Mouse (Mus musculus) MEL (cell line): ENCODE measurements around the gene Kit. TPM values are rescaled to one million over a fixed set of nuclear protein-coding genes. Genes with fewer than 3 reads are reported as not detected.

Experiments
- DNase-seq: peaks from one replicate; pipeline ENCODE4 v3.0.0; 2011; ENCODE audit warnings: low read depth, low spot score
- H3K27ac ChIP-seq: 2 replicates; pipeline ENCODE4 v1.5.1; 2012; ENCODE audit warnings: low read depth, mild to moderate bottlenecking, control low read depth, low read length, moderate library complexity; ENCODE audit not compliant: control insufficient read depth
- H3K27me3 ChIP-seq, 2 experiments: fragments of 150-350 bp in 1 of 2; sonication (generic) in 1 of 2; 2 replicates each; pipeline ENCODE4 v1.6.1; 2012; ENCODE audit warnings: low read length in 2 of 2, mild to moderate bottlenecking in 2 of 2, improper control_type of control experiment in 1 of 2, moderate library complexity in 1 of 2; ENCODE audit not compliant: insufficient read depth in 2 of 2, control insufficient read depth in 1 of 2
- H3K36me3 ChIP-seq, 2 experiments: 2 replicates each; pipeline ENCODE4 v1.6.1; 2012 to 2014; ENCODE audit warnings: low read length in 2 of 2, improper control_type of control experiment in 1 of 2, inconsistent platforms in 1 of 2, mild to moderate bottlenecking in 1 of 2; ENCODE audit not compliant: insufficient read depth in 2 of 2, control insufficient read depth in 1 of 2
- H3K4me1 ChIP-seq, 2 experiments: fragments of 150-350 bp in 1 of 2; sonication (generic) in 1 of 2; 2 replicates each; pipeline ENCODE4 v1.6.1; 2012; ENCODE audit warnings: low read length in 2 of 2, improper control_type of control experiment in 1 of 2, mild to moderate bottlenecking in 1 of 2; ENCODE audit not compliant: insufficient read depth in 2 of 2, control insufficient read depth in 1 of 2
- H3K4me3 ChIP-seq, 2 experiments: fragments of 150-350 bp in 1 of 2; sonication (generic) in 1 of 2; 2 replicates each; pipeline ENCODE4 v1.5.1; 2012; ENCODE audit warnings: low read depth in 2 of 2, low read length in 2 of 2, mild to moderate bottlenecking in 2 of 2, moderate library complexity in 2 of 2, control low read depth in 1 of 2, improper control_type of control experiment in 1 of 2; ENCODE audit not compliant: control insufficient read depth in 1 of 2, insufficient read depth in 1 of 2
- H3K79me2 ChIP-seq: 2 replicates; pipeline ENCODE4 v1.6.1; 2012; ENCODE audit warnings: mild to moderate bottlenecking, low read length, moderate library complexity; ENCODE audit not compliant: control insufficient read depth, poor library complexity, insufficient read depth
- H3K9ac ChIP-seq: 2 replicates; pipeline ENCODE4 v1.6.1; 2012; ENCODE audit warnings: low read depth, mild to moderate bottlenecking, control low read depth, low read length, moderate library complexity; ENCODE audit not compliant: control insufficient read depth, poor library complexity, severe bottlenecking
- H3K9me3 ChIP-seq: fragments of 150-350 bp; sonication (generic); replicated peaks from 2 replicates; pipeline ENCODE4 v1.6.1; 2012; ENCODE audit warnings: mild to moderate bottlenecking, low read length, improper control_type of control experiment, moderate library complexity; ENCODE audit not compliant: insufficient read depth
- EP300 ChIP-seq, 2 experiments: IDR thresholded peaks; 2 replicates each; pipeline ENCODE4 v1.6.1; 2011; ENCODE audit warnings: improper control_type of control experiment in 2 of 2, low read length in 2 of 2, low read depth in 1 of 2, mild to moderate bottlenecking in 1 of 2
- ETS1 ChIP-seq: IDR thresholded peaks from 2 replicates; pipeline ENCODE4 v1.6.1; 2012; ENCODE audit warnings: low read depth, mild to moderate bottlenecking, inconsistent platforms, low read length, improper control_type of control experiment, moderate library complexity
- GABPA ChIP-seq: IDR thresholded peaks from 2 replicates; pipeline ENCODE4 v1.6.1; 2012; ENCODE audit warnings: low read depth, mild to moderate bottlenecking, inconsistent platforms, low read length, improper control_type of control experiment, moderate library complexity
- GATA1 ChIP-seq: IDR thresholded peaks from 2 replicates; pipeline ENCODE4 v1.6.1; 2011; ENCODE audit warnings: low read depth, low read length, improper control_type of control experiment
- KAT2A ChIP-seq: conservative IDR thresholded peaks from 2 replicates; pipeline ENCODE4 v1.6.1; 2012; ENCODE audit warnings: low read depth, low read length, improper control_type of control experiment, inconsistent platforms
- MAFK ChIP-seq: IDR thresholded peaks from 2 replicates; pipeline ENCODE4 v1.6.1; 2011; ENCODE audit warnings: low read depth, mild to moderate bottlenecking, low read length, improper control_type of control experiment, borderline replicate concordance
- MXI1 ChIP-seq: IDR thresholded peaks from 2 replicates; pipeline ENCODE4 v1.6.1; 2011; ENCODE audit warnings: mild to moderate bottlenecking, low read depth, low read length, improper control_type of control experiment
- MYC ChIP-seq: IDR thresholded peaks from 2 replicates; pipeline ENCODE4 v1.6.1; 2011; ENCODE audit warnings: low read depth, mild to moderate bottlenecking, low read length, improper control_type of control experiment, moderate library complexity
- POLR2AphosphoS5 ChIP-seq: IDR thresholded peaks from 2 replicates; pipeline ENCODE4 v1.6.1; 2012; ENCODE audit warnings: low read depth, borderline replicate concordance, mild to moderate bottlenecking, inconsistent platforms, low read length, moderate library complexity, mixed read lengths
- TAL1 ChIP-seq: IDR thresholded peaks from 2 replicates; pipeline ENCODE4 v1.6.1; 2012; ENCODE audit warnings: mild to moderate bottlenecking, inconsistent platforms, low read length, moderate library complexity, mixed read lengths
- TBP ChIP-seq: IDR thresholded peaks from 2 replicates; pipeline ENCODE4 v1.8.0; 2011; ENCODE audit warnings: low read depth, low read length, improper control_type of control experiment
- UBTF ChIP-seq: IDR thresholded peaks from 2 replicates; pipeline ENCODE4 v1.6.1; 2012; ENCODE audit warnings: low read depth, mild to moderate bottlenecking, inconsistent platforms, low read length, improper control_type of control experiment, moderate library complexity, borderline replicate concordance; ENCODE audit not compliant: insufficient read depth
- USF1 ChIP-seq: IDR thresholded peaks from 2 replicates; pipeline ENCODE4 v1.6.1; 2014; ENCODE audit warnings: low read depth, mild to moderate bottlenecking, inconsistent platforms, low read length, improper control_type of control experiment, moderate library complexity
- USF2 ChIP-seq, 2 experiments: IDR thresholded peaks; 2 replicates each; pipeline ENCODE4 v1.6.1; 2011 to 2012; ENCODE audit warnings: improper control_type of control experiment in 2 of 2, low read length in 2 of 2, borderline replicate concordance in 1 of 2, inconsistent platforms in 1 of 2, low read depth in 1 of 2, mild to moderate bottlenecking in 1 of 2; ENCODE audit not compliant: insufficient read depth in 1 of 2
- ZKSCAN1 ChIP-seq: IDR thresholded peaks from 2 replicates; pipeline ENCODE4 v1.6.1; 2012; ENCODE audit warnings: low read depth, mild to moderate bottlenecking, inconsistent platforms, low read length, improper control_type of control experiment, moderate library complexity
- ZNF384 ChIP-seq: IDR thresholded peaks from 2 replicates; pipeline ENCODE4 v1.6.1; 2012; ENCODE audit warnings: low read depth, mild to moderate bottlenecking, inconsistent platforms, low read length, improper control_type of control experiment
- polyA plus RNA-seq, 2 experiments: library from polyadenylated mRNA; stranded (reverse) in 1 of 2; unstranded in 1 of 2; fragments of >175 nt in 1 of 2; fragments of >200 nt in 1 of 2; gene quantifications; 2 replicates each; pipeline versions ENCODE4 v1.2.1 to v1.2.4; 2012; ENCODE audit warnings: low replicate concordance in 2 of 2, low read depth in 1 of 2; ENCODE audit not compliant: insufficient read length in 2 of 2, insufficient read depth in 1 of 2, missing spikeins in 1 of 2
- total RNA-seq: library from RNA; depleted of rRNA; stranded (reverse); fragments of 300-350 nt; gene quantifications from 2 replicates; pipeline ENCODE4 v1.2.3, GENCODE M21; 2012

Kit gene
- total and polyA plus RNA-seq, 3 experiments: 1.0 to 1.8 TPM; not detected in 1

- Histone ChIP-seq H3K27ac (no peak overlapping the region), H3K4me3 (no peak overlapping the region), H3K79me2 (no peaks in the 10 kb centered on the region), H3K9me3 (no peaks in the 10 kb centered on the region), H3K36me3 (peaks cover 0 to 15% of the 10 kb centered on the region in 2 experiments; a peak in 2 of 4 replicates), H3K9ac (no peak overlapping the region), H3K4me1 (peaks cover 8 to 17% of the 10 kb centered on the region in 2 experiments), H3K27me3 (no peaks in the 10 kb centered on the region)
- no peak for TF ChIP-seq EP300 (IDR thresholded peaks at IDR 0.05; ENCODE audit: low read depth in 1 of 2, low read length in 2 of 2)
- TF ChIP-seq ZNF384: 0 out of 2 replicates have a peak, but pooled peaks have one; percentile 21
- DNase-seq: no peak
Measured at GRCm38 (mm10) chr5:75699081-75699480, 124.4 kb downstream of the Kit start.

GRCm38 (mm10) chr5:75699516-75699915 lies 124.8 kb downstream of the Kit start:
- H3K4me3 ChIP-seq: no peak overlapping the region
- H3K27ac ChIP-seq: no peak overlapping the region
- TF ChIP-seq GABPA (no peak), KAT2A (no peak), ZKSCAN1 (no peak), ETS1 (no peak)
- no peak for DNase-seq
- peaks cover 8 to 17% of the 10 kb centered on the region in 2 experiments for H3K4me1 ChIP-seq
- no peaks in the 10 kb centered on the region for H3K27me3 ChIP-seq
- no peak overlapping the region for H3K9ac ChIP-seq
- no peaks in the 10 kb centered on the region for H3K79me2 ChIP-seq
- H3K36me3 ChIP-seq: peaks cover 0 to 12% of the 10 kb centered on the region in 2 experiments; a peak in 2 of 4 replicates
- H3K9me3 ChIP-seq: no peaks in the 10 kb centered on the region

GRCm38 (mm10) chr5:75701662-75702061 lies 126.9 kb downstream of the Kit start:
- no peaks in the 10 kb centered on the region for H3K9me3 ChIP-seq
- H3K4me3 ChIP-seq: no peak overlapping the region
- H3K27me3 ChIP-seq: no peaks in the 10 kb centered on the region
- H3K9ac ChIP-seq: no peak overlapping the region
- TF ChIP-seq USF1: peak; percentile 62; the same call in 1 of the 2 replicates
- no peak for TF ChIP-seq MAFK
- no peak overlapping the region for H3K27ac ChIP-seq
- DNase-seq: no peak
- peaks cover 3 to 10% of the 10 kb centered on the region in 2 experiments for H3K4me1 ChIP-seq
- no peaks in the 10 kb centered on the region for H3K79me2 ChIP-seq
- peaks cover 0 to 4% of the 10 kb centered on the region in 2 experiments; a peak in 2 of 4 replicates for H3K36me3 ChIP-seq

GRCm38 (mm10) chr5:75702080-75702479 lies 127.4 kb downstream of the Kit start:
- Histone ChIP-seq H3K79me2 (no peaks in the 10 kb centered on the region), H3K9ac (no peak overlapping the region), H3K27ac (no peak overlapping the region), H3K27me3 (no peaks in the 10 kb centered on the region), H3K4me3 (no peak overlapping the region), H3K36me3 (peaks cover 0 to 4% of the 10 kb centered on the region in 2 experiments; a peak in 2 of 4 replicates), H3K9me3 (no peaks in the 10 kb centered on the region), H3K4me1 (peaks cover 3 to 10% of the 10 kb centered on the region in 2 experiments)
- TF ChIP-seq USF1: peak; percentile 66
- TF ChIP-seq GATA1: no peak
- TF ChIP-seq UBTF: no peak
- peak; percentile 41; the same call in 1 of the 2 replicates for TF ChIP-seq MXI1
- peak; percentile 25 to 54; a peak in 1 of 4 replicates for TF ChIP-seq EP300 (IDR thresholded peaks at IDR 0.05; ENCODE audit: low read depth in 1 of 2, low read length in 2 of 2)
- TF ChIP-seq MYC: no peak
- no peak for TF ChIP-seq POLR2AphosphoS5
- no peak for TF ChIP-seq TBP
- TF ChIP-seq USF2 (IDR thresholded peaks at IDR 0.05; ENCODE audit: borderline replicate concordance in 1 of 2, insufficient read depth in 1 of 2, low read depth in 1 of 2, low read length in 2 of 2): 0 out of 4 replicates have a peak, but pooled peaks of 1 of the 2 experiments have one; percentile 15
- TF ChIP-seq TAL1: no peak
- peak; percentile 25 for DNase-seq
